Mouse (Mus musculus) small intestine, adult 2 months (tissue): ENCODE results near the gene Itgb1bp1.

Experiments used
- CTCF ChIP-seq: fragments of 200-500 bp; IDR thresholded peaks from 2 replicates; pipeline ENCODE4 v1.5.1; 2012; ENCODE audit warnings: low read depth, mild to moderate bottlenecking, control low read depth, inconsistent platforms, low read length, moderate library complexity, mixed read lengths; ENCODE audit not compliant: insufficient replicate concordance, insufficient read length; ENCODE audit errors: extremely low read depth
- POLR2A ChIP-seq: fragments of 200-500 bp; IDR thresholded peaks from 2 replicates; pipeline ENCODE4 v1.6.1; 2012; ENCODE audit warnings: low read depth, mild to moderate bottlenecking, control low read depth, inconsistent platforms, low read length, moderate library complexity

DNA sequence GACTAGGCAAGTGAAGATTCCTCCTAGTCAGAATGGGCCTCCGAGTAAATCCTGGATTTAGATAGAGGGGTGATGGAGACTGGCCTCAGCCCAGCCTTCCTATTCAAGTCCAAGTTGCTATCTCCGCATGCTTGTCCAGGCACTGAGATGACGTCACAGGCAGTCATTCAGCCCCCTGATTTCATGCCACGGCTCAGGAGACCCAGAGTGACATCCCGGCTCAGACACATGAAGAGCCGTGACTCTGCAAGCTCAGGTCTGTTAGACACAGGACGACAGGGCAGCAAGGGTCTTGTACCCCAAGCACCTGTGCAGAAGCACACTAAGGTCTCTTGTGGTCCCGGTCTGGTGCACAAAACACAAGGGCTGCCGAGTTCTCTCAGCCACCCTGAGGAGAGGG, 36.8 kb upstream of the Itgb1bp1 start:
- TF ChIP-seq CTCF (no peak), POLR2A (no peak)
